Mouse (Mus musculus) right cerebral cortex, adult 2 months (tissue): ENCODE data around the gene Spn.
"Not testable (repeated sequence)": the region's sequence is repeated elsewhere in the genome, so short reads cannot be mapped to it uniquely, and the experiment has no call there.

Experiments
- DNase-seq, 2 experiments: peaks; one replicate each; pipeline ENCODE4 v3.0.0; 2021 to 2022; ENCODE audit warnings: low spot score in 2 of 2

Gene Spn

GRCm38 (mm10) chr7:127137262-127138017 is at the start of gene Spn:
TSS of gene Spn (minus strand) at chr7:127137823.
- no peak for DNase-seq

- no peak for DNase-seq
Observed at GRCm38 (mm10) chr7:127187351-127187750, 49.7 kb upstream of the Spn start.

DNA sequence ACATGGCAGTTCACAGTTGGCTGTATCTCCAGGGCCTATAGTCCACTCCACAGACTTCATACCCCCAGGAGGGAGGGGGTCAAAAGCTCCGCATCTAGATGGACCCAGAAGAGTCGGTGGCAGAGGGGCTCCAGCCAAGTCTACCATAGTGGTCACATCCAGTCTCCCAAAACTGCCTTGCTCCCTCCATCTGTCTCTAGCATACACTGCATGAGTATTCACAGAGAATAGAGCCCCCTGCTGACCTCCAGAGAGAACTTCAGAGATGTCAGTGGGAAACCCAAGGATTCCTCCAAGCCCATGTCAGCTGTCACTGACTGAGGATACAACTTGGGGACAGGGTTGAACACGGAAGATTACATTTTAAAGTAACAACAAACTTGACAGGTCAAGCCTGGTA is 48.0 kb upstream of the Spn start:
- DNase-seq: no peak

DNA sequence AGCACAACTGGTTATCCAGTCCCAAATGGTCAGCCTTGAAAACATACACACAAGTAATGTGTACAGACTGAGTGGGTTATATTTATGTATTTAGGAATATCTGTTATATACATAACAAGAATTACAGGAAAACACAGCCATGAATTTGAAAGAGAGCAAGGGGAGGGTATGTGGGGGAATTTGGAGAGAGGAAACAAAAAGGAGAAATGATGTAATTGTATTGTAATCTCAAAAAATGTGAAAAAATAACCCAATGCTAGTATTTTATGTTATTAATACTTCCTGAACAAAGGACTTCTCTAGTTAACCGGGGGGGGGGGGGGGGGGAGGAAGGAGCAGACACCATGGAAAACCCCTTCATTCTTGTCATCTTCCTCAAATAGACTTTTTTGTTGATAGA is 47.1 kb upstream of the Spn start:
- no peak for DNase-seq

DNA sequence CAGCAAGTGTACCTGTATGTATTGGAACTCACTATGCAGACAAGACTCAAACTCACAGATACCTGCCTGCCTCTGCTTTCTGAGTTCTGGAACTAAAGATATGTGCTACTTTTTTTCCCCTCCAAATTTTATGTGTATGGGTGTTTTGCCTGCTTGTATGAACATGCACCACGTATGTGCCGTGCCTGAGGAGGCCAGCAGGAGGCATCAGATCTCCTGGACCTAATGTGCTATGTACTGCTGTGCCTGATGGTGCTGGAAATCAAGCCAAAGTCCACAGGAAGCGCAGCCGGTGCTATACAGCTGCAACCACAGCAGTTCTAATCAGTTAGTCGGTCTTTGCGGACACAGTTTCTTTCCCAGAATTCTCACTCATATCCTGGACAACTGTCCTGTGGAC is 46.2 kb upstream of the Spn start:
- no peak for DNase-seq

- no peak for DNase-seq
Observed at GRCm38 (mm10) chr7:127183345-127183744, 45.7 kb upstream of the Spn start.

GRCm38 (mm10) chr7:127181724-127182123 is 44.1 kb upstream of the Spn start:
- DNase-seq: not testable (repeated sequence)

DNA sequence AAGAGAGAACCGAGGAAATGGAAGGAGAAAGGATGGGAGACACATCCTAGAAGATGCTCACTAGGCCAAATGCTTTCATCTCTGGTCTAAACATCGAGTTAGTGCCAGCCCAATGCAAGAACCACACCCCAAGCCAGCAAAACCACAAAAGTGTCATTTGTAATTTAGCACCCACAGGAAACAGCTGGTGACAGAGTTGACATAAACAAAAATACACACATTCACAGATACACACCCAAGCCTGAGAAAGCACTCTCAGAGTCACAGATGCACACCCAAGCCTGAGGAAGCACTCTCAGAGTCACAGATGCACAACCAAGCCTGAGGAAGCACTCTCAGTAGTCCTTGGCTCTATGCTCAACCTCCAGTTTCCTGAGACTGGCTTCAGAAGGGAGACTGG is 43.2 kb upstream of the Spn start:
- DNase-seq: no peak

DNA sequence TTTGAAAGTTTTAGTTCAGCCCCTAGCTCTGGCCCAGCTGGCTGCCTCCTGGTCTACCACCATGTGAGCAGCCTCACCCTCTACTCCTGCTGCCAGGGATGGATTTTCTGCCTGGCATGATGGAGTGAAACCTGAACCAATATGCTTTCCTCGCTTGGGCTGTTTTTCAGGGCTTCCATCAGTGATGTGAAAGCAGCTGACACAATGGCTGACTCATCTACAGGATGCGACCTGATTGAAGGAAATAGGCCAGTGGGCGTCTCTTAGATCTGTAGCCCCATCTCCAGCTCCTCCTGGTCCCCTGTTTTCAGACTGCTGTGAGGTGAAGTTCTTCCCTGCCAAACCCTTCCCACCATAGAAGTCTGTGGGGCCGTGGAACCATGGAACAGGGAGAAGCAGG is 39.3 kb upstream of the Spn start:
- no peak for DNase-seq

- DNase-seq: no peak
Observed at GRCm38 (mm10) chr7:127166501-127166900, 28.9 kb upstream of the Spn start.

GRCm38 (mm10) chr7:127165607-127166493 is 28.2 kb upstream of the Spn start:
- no peak for DNase-seq

DNA sequence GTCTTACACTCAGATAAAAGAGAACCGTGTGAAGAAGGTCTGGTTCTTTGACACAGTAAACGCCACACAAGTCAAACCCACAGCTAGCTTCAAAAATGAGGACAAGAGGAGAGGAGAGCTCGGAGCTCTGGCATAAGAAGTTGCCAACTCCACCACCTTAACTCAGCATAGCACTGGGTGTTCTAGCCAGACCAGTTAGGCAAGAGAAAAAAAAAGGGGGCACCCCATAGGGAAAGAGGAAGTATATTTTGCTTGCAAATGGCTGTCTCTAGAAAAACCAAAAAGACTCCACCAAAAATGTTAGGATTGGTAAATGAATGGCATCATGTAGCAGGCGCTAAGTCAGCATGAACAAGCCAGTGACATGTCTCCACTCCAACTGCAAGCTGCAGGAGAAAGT is 26.4 kb upstream of the Spn start:
- no peak for DNase-seq

- DNase-seq: no peak
Observed at GRCm38 (mm10) chr7:127162546-127162945, 24.9 kb upstream of the Spn start.

DNA sequence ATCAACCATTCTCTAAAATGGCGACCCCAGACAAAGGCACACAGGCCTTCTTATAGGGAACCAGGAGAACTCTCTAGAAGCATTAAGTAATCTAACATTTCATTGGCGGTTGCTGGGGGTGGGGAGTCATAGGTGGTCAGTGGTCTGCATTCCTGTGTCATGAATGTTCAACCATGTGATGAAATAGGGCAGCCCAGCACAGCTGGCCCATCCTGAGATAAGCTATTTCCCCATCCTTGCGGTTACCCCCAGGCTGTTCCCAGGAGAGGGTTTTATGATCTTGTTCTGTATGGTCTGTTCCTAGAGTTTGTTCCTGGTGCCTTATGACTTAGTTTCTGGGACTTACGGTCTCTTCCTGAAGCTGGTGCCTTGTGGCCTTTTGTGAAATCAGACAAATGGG is 19.9 kb upstream of the Spn start:
- no peak for DNase-seq

GRCm38 (mm10) chr7:127153477-127153876 is 15.9 kb upstream of the Spn start:
- DNase-seq: no peak

DNA sequence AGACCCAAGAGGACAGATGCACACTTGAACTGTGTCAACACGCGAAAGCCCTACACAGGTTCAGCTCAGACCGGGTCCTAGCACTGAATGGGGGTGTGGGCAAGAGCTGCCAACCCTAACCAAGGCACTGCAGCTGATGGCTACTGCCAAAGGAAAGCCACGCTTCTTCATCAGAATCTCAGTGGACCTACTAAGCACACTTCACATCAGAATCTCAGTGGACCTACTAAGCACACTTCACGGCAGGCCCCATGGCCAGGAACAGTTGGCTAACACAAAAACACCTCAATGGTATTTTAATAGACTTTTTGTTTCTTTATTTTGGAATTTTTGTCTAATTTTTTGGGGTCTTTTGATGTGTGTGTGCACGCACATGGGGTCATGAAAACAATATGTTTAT is 14.8 kb upstream of the Spn start:
- DNase-seq: no peak

GRCm38 (mm10) chr7:127147901-127148300 is 10.3 kb upstream of the Spn start:
- DNase-seq: no peak

DNA sequence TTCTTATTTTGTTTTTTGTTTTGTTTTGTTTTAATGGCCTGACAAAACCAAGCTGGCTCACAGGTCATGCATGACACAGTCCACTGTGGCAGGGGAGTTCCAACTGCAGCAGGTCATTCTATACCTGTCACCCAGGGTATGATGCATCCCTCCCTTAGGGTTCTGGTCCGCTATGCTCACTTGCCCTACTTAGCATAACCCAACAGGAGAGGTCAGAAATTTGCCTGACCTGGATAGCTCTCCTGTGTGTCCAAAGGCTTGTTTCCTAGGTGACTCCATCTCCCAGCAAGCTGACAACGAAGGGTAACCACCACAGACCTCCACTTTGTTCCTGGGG is 8.6 kb upstream of the Spn start:
- no peak for DNase-seq

DNA sequence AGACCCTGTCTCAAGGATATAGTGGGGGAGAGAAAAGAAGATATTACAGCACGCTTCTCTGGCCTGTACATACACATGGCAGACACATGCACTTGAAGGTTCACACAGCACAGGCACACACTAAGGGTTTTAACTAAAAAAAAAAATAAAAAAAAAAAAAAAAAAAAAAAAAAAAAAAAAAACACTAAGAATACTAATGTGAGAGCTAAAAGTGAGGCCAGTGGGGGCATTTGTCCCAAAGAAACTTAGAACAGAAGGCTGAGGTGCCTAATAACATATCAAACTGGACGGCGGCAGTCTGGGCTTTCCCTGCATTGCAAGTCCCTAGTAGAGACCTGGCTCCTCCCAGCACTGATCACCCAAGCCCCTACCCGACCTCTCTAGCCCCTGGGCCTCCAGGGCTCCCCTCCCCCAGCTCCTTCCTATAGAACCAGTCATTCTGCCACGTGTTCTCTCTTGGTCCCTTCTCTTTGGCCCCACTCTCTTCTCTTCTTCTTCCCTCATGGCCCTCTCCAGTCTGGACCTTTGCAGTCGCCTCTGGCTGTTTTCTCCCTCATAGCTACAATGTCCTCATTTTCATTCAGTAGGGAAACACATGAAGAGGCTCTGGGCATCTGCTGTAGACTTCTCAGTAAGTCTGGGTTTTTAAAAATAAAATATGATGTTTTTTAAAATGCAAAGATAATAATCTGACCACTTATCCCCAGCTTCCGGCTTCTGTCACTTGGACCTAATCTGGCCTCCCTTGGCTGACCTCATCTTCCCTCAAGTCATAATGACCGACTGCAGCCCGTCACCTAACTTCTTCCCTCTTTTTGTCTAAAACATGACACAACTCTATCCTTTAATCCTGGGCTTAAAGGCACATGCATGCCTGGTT is 8.0 kb upstream of the Spn start:
- no peak for DNase-seq

GRCm38 (mm10) chr7:127144412-127144811 is 6.8 kb upstream of the Spn start:
- DNase-seq: no peak

GRCm38 (mm10) chr7:127142666-127143065 is 5.0 kb upstream of the Spn start:
- DNase-seq: no peak

DNA sequence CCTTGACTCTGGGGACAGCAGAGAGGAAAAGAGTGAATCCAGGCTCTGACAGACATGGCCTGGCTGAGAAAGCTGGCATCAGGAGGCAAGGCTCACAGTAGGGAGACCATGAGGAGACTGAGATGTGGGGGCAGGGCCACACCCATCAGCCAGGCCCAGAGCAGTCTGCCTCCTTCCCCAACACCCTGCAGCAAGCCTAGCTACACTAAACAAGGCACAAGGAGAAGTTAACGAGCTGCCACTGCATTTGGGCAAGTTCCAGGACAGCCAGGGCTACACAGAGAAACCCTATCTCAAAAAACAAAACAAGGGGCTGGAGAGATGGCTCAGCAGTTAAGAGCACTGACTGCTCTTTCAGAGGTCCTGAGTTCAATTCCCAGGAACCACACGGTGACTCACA is 4.6 kb upstream of the Spn start:
- DNase-seq: no peak
